Mouse (Mus musculus): Measurements from ENCODE around the gene Vps36. TPM values are rescaled to one million over a fixed set of nuclear protein-coding genes. Genes with fewer than 3 reads are reported as not detected.

The Vps36 gene
- 10 to 100 TPM; 30.7 to 34.3 TPM for total RNA-seq (2021)
- long read RNA-seq, experiment 1, transcript Vps36-201 (14 exons, 3,574 nt) = major isoform, 47 of 74 reads
- long read RNA-seq, experiment 1, partial matches to known transcripts = 23 of 74 reads
- long read RNA-seq, experiment 1, other reads (novel, unspliced or antisense) = 4 of 74 reads
- long read RNA-seq, experiment 2, transcript Vps36-201 (14 exons, 3,574 nt) = major isoform, 42 of 54 reads
- long read RNA-seq, experiment 2, partial matches to known transcripts = 5 of 54 reads
- long read RNA-seq, experiment 2, other reads (novel, unspliced or antisense) = 7 of 54 reads

DNA sequence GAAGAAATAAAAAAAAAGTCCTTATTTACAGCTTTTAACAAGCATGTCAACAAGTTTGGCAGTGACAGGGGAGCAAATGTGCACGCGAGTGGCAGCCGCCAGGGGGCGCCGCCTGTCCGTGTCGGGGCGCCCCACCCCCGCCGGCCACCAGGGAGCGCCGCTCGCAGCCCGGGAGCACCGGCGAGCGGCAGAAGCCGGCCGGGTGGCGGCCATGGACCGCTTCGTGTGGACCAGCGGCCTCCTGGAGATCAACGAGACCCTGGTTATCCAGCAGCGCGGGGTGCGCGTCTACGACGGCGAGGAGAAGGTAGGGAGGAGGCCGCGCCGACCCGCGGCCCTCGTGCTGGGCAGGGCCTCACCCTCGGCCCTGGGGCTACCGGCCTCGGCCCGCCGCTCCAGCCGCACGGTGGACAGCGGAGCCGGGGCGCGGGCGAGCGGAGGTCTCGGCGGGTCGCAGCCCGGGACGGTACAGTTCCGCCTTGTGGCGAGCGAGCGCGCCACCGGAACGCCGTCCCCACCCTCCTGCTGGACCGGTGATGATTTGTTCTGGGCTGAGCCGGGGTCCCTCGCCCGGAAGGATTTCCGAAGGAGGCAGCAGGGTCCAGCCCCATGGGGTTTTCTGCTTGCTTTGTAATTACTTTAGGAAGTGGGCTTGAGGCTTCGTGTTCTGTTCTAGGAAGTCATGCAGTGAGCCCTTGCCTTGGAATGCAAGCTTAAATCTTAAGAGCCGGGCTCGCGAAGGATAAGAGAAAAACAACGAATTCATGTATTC is at the start of gene Vps36:
Vps36 (plus strand) TSS at position 150 of the 772 bp plus-strand sequence.
- DNase-seq = peak; percentile 96

DNA sequence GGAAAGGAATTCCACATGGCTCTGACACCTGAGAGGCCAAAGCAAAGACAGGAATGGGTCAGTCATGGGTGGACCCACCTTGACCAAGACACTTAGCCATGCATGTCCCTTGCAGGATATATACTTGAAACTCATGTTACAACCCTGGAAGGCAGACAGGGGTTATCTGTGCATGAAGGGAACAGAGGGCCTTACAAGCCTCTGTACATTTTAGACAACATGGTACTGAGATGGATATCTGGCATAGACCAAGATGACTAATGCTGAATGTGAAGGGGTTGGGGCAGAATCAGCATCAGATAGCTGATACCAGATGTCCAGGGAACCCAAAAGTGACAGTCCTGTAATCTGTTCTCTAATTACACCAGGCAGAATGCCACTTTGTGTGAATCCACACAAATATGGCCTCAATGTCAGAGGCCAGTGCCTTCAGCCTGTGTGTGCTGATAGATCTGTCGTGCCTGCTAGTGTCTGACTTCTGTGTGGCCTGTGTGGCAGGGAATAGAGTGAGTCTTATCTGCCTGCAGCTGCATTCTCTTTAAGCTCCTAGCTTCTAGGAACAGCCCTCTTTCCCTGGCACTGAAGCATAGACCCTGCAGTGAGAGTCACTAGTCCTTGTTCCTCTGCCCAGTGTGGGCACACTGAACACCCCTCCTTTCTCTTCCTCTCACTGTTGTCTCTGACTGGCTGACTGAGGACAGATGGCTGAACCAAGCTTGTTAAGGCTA is 48.7 kb upstream of the Vps36 start:
- DNase-seq = no peak

GRCm38 (mm10) chr8:22145831-22146230 is 46.8 kb upstream of the Vps36 start:
- DNase-seq = no peak

- no peak for DNase-seq
Measured at GRCm38 (mm10) chr8:22147706-22148366, 44.8 kb upstream of the Vps36 start.

DNA sequence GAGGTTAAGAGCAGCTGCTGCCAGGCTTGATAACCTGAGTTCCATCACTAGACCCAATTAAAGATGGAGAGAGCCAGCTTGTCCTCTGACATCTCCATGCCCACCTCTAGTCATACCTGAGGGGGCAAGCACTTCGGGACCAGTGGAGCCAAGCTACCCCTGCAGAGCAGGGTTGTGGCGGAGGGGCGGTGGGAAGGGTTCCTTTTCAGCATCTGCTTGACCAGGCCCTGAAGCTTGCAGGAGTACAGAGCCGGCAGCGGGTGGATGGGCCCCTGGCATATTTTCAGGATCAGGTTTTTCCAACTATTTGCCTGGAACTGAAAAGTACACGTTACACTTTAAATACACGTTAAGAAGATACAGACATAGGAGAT is 44.3 kb upstream of the Vps36 start:
- no peak for DNase-seq

GRCm38 (mm10) chr8:22149643-22150344 is 42.8 kb upstream of the Vps36 start:
- DNase-seq = no peak

DNA sequence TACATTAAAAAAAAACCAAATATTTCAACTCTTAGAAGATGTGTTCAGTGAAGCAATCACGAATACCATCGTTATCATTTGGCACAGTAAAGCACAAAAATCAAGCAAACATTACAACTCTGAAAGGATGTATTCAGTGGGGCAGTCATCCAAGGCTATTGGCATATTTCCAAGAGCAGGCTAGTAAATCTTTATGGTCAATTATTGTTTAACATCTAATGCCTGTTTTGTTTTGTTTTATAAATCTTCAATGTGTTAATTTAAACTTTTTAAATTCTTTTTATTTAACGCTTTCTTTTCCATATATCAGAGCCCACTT is 42.3 kb upstream of the Vps36 start:
- DNase-seq = peak; percentile 60

- DNase-seq = no peak
Measured at GRCm38 (mm10) chr8:22162206-22162605, 30.4 kb upstream of the Vps36 start.

DNA sequence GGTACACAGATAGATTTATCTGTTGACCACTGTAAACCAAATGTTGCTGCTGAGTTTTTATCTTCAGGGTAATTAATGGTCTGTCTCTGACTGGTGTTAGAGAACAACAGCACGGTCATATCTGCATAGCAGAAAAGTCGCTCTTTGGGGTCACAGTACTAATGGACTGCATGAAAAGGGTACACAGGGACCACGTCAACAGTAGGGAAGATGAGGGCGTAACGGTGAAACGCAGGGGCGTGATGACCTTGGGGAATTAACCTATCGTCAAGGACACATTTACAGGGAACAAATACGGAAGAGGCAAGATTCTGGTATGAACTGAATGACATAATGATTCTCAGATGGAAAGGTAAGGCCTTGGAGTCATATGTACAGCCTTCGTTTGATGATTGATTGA is 28.2 kb upstream of the Vps36 start:
- no peak for DNase-seq

GRCm38 (mm10) chr8:22165251-22166079 is 27.1 kb upstream of the Vps36 start:
- DNase-seq = no peak

GRCm38 (mm10) chr8:22166080-22166603 is 26.5 kb upstream of the Vps36 start, which contains the start of gene Nek3:
Nek3 (minus strand) TSS chr8:22166435.
- peak; percentile 89 for DNase-seq

GRCm38 (mm10) chr8:22169167-22169566 is 23.4 kb upstream of the Vps36 start:
- no peak for DNase-seq

- no peak for DNase-seq
Measured at GRCm38 (mm10) chr8:22175966-22176365, 16.6 kb upstream of the Vps36 start.

- no peak for DNase-seq
Measured at GRCm38 (mm10) chr8:22184884-22185283, 7.7 kb upstream of the Vps36 start.

DNA sequence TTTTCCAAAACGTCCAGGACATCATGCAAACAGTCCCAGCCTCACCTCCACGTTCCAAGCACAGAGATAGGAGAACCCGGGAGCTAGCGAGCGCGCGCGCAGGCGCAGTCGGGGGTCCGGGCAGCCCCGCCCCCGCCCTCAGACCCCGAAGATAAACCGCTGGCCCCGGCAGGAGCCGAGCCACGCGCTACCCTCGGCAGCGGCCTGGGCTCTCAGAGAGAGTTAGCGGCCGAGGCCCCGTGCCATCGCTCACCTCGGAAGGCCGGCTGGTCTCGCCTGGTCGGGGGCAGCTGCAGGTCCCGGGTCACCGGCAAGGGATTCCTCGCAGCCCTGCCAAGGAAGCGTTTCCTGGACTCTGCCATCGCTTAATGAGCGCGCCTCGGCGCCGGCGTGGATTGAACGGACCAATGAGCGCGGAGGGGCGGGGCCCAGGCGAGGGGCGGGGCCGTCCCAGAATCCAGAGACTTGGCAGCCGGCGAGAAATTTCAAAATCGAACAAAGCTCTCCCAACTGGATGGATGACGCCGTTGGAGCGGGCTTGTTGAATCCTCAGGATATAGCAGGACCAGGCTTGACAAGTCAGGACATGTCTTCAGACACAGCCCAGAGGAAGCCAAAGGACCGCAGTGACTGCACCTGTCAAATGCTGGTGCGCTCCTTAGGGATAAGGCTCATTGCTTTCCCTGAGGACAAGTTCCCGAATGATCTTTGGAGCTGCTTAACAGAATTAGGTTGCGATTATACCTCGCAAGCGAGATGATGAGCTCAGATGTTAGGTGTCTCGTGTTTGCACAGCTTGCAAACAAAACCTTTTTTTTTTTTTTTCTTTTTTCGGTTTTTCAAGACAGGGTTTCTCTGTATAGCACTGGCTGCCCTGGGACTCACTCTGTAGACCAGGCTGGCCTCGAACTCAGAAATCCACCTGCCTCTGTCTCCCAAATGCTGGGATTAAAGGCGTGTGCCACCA is 6.9 kb upstream of the Vps36 start, which contains the start of gene Ckap2:
Ckap2 (minus strand) TSS at position 389 of the 967 bp plus-strand sequence.
- peak; percentile 97 for DNase-seq

- DNase-seq = peak; percentile 40
Measured at GRCm38 (mm10) chr8:22193432-22194010, 912 bp downstream of the Vps36 start.

DNA sequence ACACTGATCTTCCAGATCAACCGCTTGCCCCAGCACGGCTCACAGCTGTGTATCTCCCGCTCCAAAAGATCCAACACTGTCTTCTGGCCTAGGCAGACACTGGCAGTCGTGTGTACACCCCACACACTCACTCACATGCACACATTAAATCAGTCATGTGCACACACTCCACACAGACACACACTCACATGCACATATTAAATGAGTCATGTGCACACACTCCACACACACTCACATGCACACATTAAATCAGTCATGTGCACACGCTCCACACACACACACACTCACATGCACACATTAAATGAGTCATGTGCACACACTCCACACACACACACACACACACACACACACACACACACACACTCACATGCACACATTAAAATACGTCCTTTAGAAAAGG is 5.3 kb downstream of the Vps36 start:
- DNase-seq = no peak

DNA sequence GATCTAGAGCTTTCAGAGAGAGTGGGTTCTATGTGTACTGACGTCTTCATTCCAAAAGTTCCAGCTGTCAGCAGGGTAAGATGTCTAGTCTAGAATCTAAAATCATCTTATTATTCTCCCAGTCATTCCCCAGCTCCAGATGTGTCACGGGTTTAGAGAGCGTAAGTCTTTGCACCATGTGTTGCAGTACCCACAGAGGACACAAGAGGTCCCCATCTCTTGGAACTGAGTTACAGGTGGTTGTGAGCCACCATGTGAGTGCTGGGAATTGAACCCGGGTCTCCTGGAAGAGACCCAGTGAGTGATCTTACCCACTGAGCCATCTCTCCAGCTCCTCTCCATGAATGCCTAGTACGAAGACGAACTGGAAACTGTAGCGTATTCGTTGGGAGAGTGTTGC is 6.9 kb downstream of the Vps36 start:
- no peak for DNase-seq

- no peak for DNase-seq
Measured at GRCm38 (mm10) chr8:22207535-22207934, 14.9 kb downstream of the Vps36 start.
